In genomic region chr3:152512517-152512916, GRCm38 (mm10) we compare ENCODE assay signal across 13 mouse cellular contexts.
A peak's percentile ranks its signal among the peaks of the same experiment; 100 is the strongest.
DNase-seq lines count a peak whose midpoint lies in the region; ATAC-seq lines count a peak whose summit lies in the region.
"Had no signal": no experiment of that assay in that cellular context is flagged by ENCODE, and none has a peak within 500 bp of the region (broad histone marks: within the 10 kb centered on the region; RNA-seq: fewer than 3 reads in every experiment).

No protein-coding gene starts in this region.

- H3K4me2 ChIP-seq in forebrain, embryonic 14.5 days (ENCODE audit: low read length) = no peak overlapping the region
- H3K4me2 ChIP-seq: kidney, embryonic 15.5 days; liver, embryonic 13.5 days; midbrain, embryonic 12.5 days had no signal

- peak; percentile 40 to 66 for DNase-seq in adrenal gland, adult (ENCODE audit: inconsistent age in 2 of 2, low spot score in 1 of 2)
- no peak for DNase-seq in adrenal gland, adult 18-20 months (ENCODE audit: low spot score in 2 of 2)
- peak; percentile 43 for DNase-seq in kidney, postnatal 10 days
- DNase-seq in kidney, adult 18-20 months = no peak
- DNase-seq in adrenal gland, postnatal 14 days = peak; percentile 64
- no peak for DNase-seq in forebrain, embryonic 14.5 days (ENCODE audit: low spot score)
- DNase-seq: cerebellum, postnatal 14 days; liver, embryonic 13.5 days had no signal

- H3K36me3 ChIP-seq in forebrain, embryonic 14.5 days (ENCODE audit: control insufficient read depth, insufficient read depth, low read length) = no peaks in the 10 kb centered on the region
- H3K36me3 ChIP-seq: kidney, embryonic 15.5 days; liver, embryonic 13.5 days; midbrain, embryonic 12.5 days had no signal

- H3K27me3 ChIP-seq in forebrain, embryonic 14.5 days (replicated peaks; ENCODE audit: control insufficient read depth, insufficient read depth, low read length) = no peaks in the 10 kb centered on the region
- H3K27me3 ChIP-seq: kidney, embryonic 15.5 days; liver, embryonic 13.5 days; midbrain, embryonic 12.5 days had no signal

- no peaks in the 10 kb centered on the region for H3K9me3 ChIP-seq in forebrain, embryonic 14.5 days (replicated peaks; ENCODE audit: control insufficient read depth, low read length)
- H3K9me3 ChIP-seq: midbrain, embryonic 12.5 days had no signal

- H3K9ac ChIP-seq in forebrain, embryonic 14.5 days (ENCODE audit: low read length) = no peak overlapping the region
- H3K9ac ChIP-seq: kidney, embryonic 15.5 days; liver, embryonic 13.5 days; midbrain, embryonic 12.5 days had no signal

- WGBS in forebrain, embryonic 14.5 days = 86% methylated on average over 2 of the region's 2 CpGs

- H3K27ac ChIP-seq in forebrain, embryonic 14.5 days (ENCODE audit: low read depth, low read length) = no peak overlapping the region
- H3K27ac ChIP-seq: kidney, embryonic 15.5 days; left cerebral cortex, adult 2 months; liver, embryonic 13.5 days; midbrain, embryonic 12.5 days had no signal

- H3K4me1 ChIP-seq in forebrain, embryonic 14.5 days (ENCODE audit: control insufficient read depth, insufficient read depth, low read length) = 0 out of 2 replicates have a peak, but pooled peaks cover 5% of the 10 kb centered on the region
- H3K4me1 ChIP-seq: liver, embryonic 13.5 days had no signal

- no peak overlapping the region for H3K4me3 ChIP-seq in forebrain, embryonic 14.5 days (ENCODE audit: low read depth, low read length)
- H3K4me3 ChIP-seq: kidney, embryonic 15.5 days; left cerebral cortex, adult 2 months; liver, embryonic 13.5 days; midbrain, embryonic 12.5 days had no signal

- peak; percentile 63 for ATAC-seq in megakaryocyte progenitor cell, adult 5-6 weeks (replicated peaks; ENCODE audit: poor library complexity)
- no peak for ATAC-seq in forebrain, embryonic 14.5 days
- ATAC-seq in erythroblast, adult 5-6 weeks (replicated peaks; ENCODE audit: low FRiP score, poor library complexity, severe bottlenecking) = no peak

Comparison
In these comparisons a context has a peak if more than half of its experiments do, and no peak if none do; other contexts are left out.
1. DNase-seq: peak in adrenal gland, adult (2 of 2), kidney, postnatal 10 days (single experiment) and adrenal gland, postnatal 14 days (single experiment); none in adrenal gland, adult 18-20 months (0 of 2), kidney, adult 18-20 months (single experiment) and forebrain, embryonic 14.5 days (single experiment).